Mouse (Mus musculus): Measurements from ENCODE around the gene Olfr512. TPM values are rescaled to one million over a fixed set of nuclear protein-coding genes. Genes with fewer than 3 reads are reported as not detected.

The Olfr512 gene
- polyA plus RNA-seq (2016; fragmentation: Nextera tagmentation; extraction: Ambion mirVana) = not detected in 2 replicates

GRCm38 (mm10) chr7:108713020-108713419 is at the start of gene Olfr512:
Gene Olfr512, plus strand, starts transcription at chr7:108713320.
- Histone ChIP-seq H3K9me3 (no peaks in the 10 kb centered on the region), H3K27ac (no peak within 1 kb of the TSS), H3K4me2 (no peak within 1 kb of the TSS), H3K9ac (no peak within 1 kb of the TSS), H3K4me1 (no peaks in the 10 kb centered on the region), H3K27me3 (no peaks in the 10 kb centered on the region), H3K36me3 (replicated peaks) (no peaks in the 10 kb centered on the region), H3K4me3 (replicated peaks) (no peak within 1 kb of the TSS)
- ATAC-seq (ENCODE audit: low FRiP score) = no peak

- H3K27ac ChIP-seq = no peak within 1 kb of the TSS
- no peaks in the 10 kb centered on the region for H3K27me3 ChIP-seq
- no peaks in the 10 kb centered on the region for H3K36me3 ChIP-seq (replicated peaks)
- H3K4me3 ChIP-seq (replicated peaks) = no peak within 1 kb of the TSS
- no peak within 1 kb of the TSS for H3K4me2 ChIP-seq
- no peaks in the 10 kb centered on the region for H3K9me3 ChIP-seq
- H3K9ac ChIP-seq = no peak within 1 kb of the TSS
- 90% methylated on average over 1 of the region's 1 CpGs for WGBS
- ATAC-seq (ENCODE audit: low FRiP score) = no peak
- no peaks in the 10 kb centered on the region for H3K4me1 ChIP-seq
Measured at GRCm38 (mm10) chr7:108666118-108666517, 47.0 kb upstream of the Olfr512 start, which contains the start of gene Olfr510. Gene Olfr510, plus strand, starts transcription at chr7:108666418.

GRCm38 (mm10) chr7:108671058-108671457 is 42.1 kb upstream of the Olfr512 start:
- WGBS = 79% methylated on average over 1 of the region's 1 CpGs
- H3K36me3 ChIP-seq (replicated peaks) = no peaks in the 10 kb centered on the region
- no peak overlapping the region for H3K27ac ChIP-seq
- no peaks in the 10 kb centered on the region for H3K4me1 ChIP-seq
- no peaks in the 10 kb centered on the region for H3K27me3 ChIP-seq
- no peak overlapping the region for H3K4me3 ChIP-seq (replicated peaks)
- no peak for ATAC-seq (ENCODE audit: low FRiP score)
- H3K4me2 ChIP-seq = no peak overlapping the region
- H3K9ac ChIP-seq = no peak overlapping the region
- H3K9me3 ChIP-seq = no peaks in the 10 kb centered on the region

GRCm38 (mm10) chr7:108678886-108679285 is 34.2 kb upstream of the Olfr512 start:
- H3K4me2 ChIP-seq = no peak overlapping the region
- no peaks in the 10 kb centered on the region for H3K4me1 ChIP-seq
- no peaks in the 10 kb centered on the region for H3K27me3 ChIP-seq
- WGBS = 86% methylated on average over 4 of the region's 4 CpGs
- H3K9me3 ChIP-seq = no peaks in the 10 kb centered on the region
- ATAC-seq (ENCODE audit: low FRiP score) = no peak
- no peaks in the 10 kb centered on the region for H3K36me3 ChIP-seq (replicated peaks)
- H3K4me3 ChIP-seq (replicated peaks) = no peak overlapping the region
- H3K27ac ChIP-seq = no peak overlapping the region
- no peak overlapping the region for H3K9ac ChIP-seq

GRCm38 (mm10) chr7:108750673-108751072 is 37.6 kb downstream of the Olfr512 start, which contains the start of gene Olfr513:
Gene Olfr513, plus strand, starts transcription at chr7:108750973.
- no peaks in the 10 kb centered on the region for H3K36me3 ChIP-seq (replicated peaks)
- H3K9ac ChIP-seq = no peak within 1 kb of the TSS
- H3K4me1 ChIP-seq = no peaks in the 10 kb centered on the region
- 84% methylated on average over 1 of the region's 1 CpGs for WGBS
- no peaks in the 10 kb centered on the region for H3K27me3 ChIP-seq
- H3K9me3 ChIP-seq = no peaks in the 10 kb centered on the region
- H3K4me2 ChIP-seq = no peak within 1 kb of the TSS
- no peak within 1 kb of the TSS for H3K4me3 ChIP-seq (replicated peaks)
- no peak within 1 kb of the TSS for H3K27ac ChIP-seq
- ATAC-seq (ENCODE audit: low FRiP score) = no peak

- H3K4me3 ChIP-seq (replicated peaks) = no peak overlapping the region
- no peak for ATAC-seq (ENCODE audit: low FRiP score)
- no peak overlapping the region for H3K9ac ChIP-seq
- H3K4me2 ChIP-seq = no peak overlapping the region
- H3K9me3 ChIP-seq = no peaks in the 10 kb centered on the region
- WGBS = 26% methylated on average over 3 of the region's 3 CpGs
- H3K4me1 ChIP-seq = no peaks in the 10 kb centered on the region
- no peaks in the 10 kb centered on the region for H3K36me3 ChIP-seq (replicated peaks)
- no peaks in the 10 kb centered on the region for H3K27me3 ChIP-seq
- no peak overlapping the region for H3K27ac ChIP-seq
Measured at GRCm38 (mm10) chr7:108760411-108760810, 47.3 kb downstream of the Olfr512 start.

Other genes with a start within 250 kb of the Olfr512 start
- not detected in 2 replicates for gene Olfr498, start 248.0 kb upstream of the Olfr512 start, polyA plus RNA-seq (2016; fragmentation: Nextera tagmentation; extraction: Ambion mirVana)
- gene Olfr502, start 188.3 kb upstream of the Olfr512 start, polyA plus RNA-seq (2016; fragmentation: Nextera tagmentation; extraction: Ambion mirVana) = not detected in 2 replicates
- gene Olfr503, start 168.8 kb upstream of the Olfr512 start, polyA plus RNA-seq (2016; fragmentation: Nextera tagmentation; extraction: Ambion mirVana) = not detected in 2 replicates
- not detected in 2 replicates for gene Olfr504, start 147.5 kb upstream of the Olfr512 start, polyA plus RNA-seq (2016; fragmentation: Nextera tagmentation; extraction: Ambion mirVana)
- gene Olfr506, start 102.5 kb upstream of the Olfr512 start, polyA plus RNA-seq (2016; fragmentation: Nextera tagmentation; extraction: Ambion mirVana) = not detected in 2 replicates
- gene Olfr507, start 91.5 kb upstream of the Olfr512 start, polyA plus RNA-seq (2016; fragmentation: Nextera tagmentation; extraction: Ambion mirVana) = not detected in 2 replicates
- gene Olfr508, start 83.3 kb upstream of the Olfr512 start, polyA plus RNA-seq (2016; fragmentation: Nextera tagmentation; extraction: Ambion mirVana) = not detected in 2 replicates
- not detected in 2 replicates for gene Olfr509, start 61.4 kb upstream of the Olfr512 start, polyA plus RNA-seq (2016; fragmentation: Nextera tagmentation; extraction: Ambion mirVana)
- gene Olfr510, start 46.9 kb upstream of the Olfr512 start, polyA plus RNA-seq (2016; fragmentation: Nextera tagmentation; extraction: Ambion mirVana) = not detected in 2 replicates
- not detected in 2 replicates for gene Olfr513, start 37.7 kb downstream of the Olfr512 start, polyA plus RNA-seq (2016; fragmentation: Nextera tagmentation; extraction: Ambion mirVana)
- not detected in 2 replicates for gene Olfr514, start 112.7 kb downstream of the Olfr512 start, polyA plus RNA-seq (2016; fragmentation: Nextera tagmentation; extraction: Ambion mirVana)
- gene Olfr516, start 137.2 kb downstream of the Olfr512 start, polyA plus RNA-seq (2016; fragmentation: Nextera tagmentation; extraction: Ambion mirVana) = not detected in 2 replicates
- not detected in 2 replicates for gene Olfr517, start 159.1 kb downstream of the Olfr512 start, polyA plus RNA-seq (2016; fragmentation: Nextera tagmentation; extraction: Ambion mirVana)
- gene Olfr518, start 171.7 kb downstream of the Olfr512 start, polyA plus RNA-seq (2016; fragmentation: Nextera tagmentation; extraction: Ambion mirVana) = not detected in 2 replicates
- not detected in 2 replicates for gene Olfr519, start 181.1 kb downstream of the Olfr512 start, polyA plus RNA-seq (2016; fragmentation: Nextera tagmentation; extraction: Ambion mirVana)
- not detected in 2 replicates for gene Nlrp10, start 216.9 kb downstream of the Olfr512 start, polyA plus RNA-seq (2016; fragmentation: Nextera tagmentation; extraction: Ambion mirVana)
- gene Eif3f, start 221.1 kb downstream of the Olfr512 start, polyA plus RNA-seq (2016; fragmentation: Nextera tagmentation; extraction: Ambion mirVana) = 78.1 and 79.0 TPM in 2 replicates
- gene Tub, start 237.0 kb downstream of the Olfr512 start, polyA plus RNA-seq (2016; fragmentation: Nextera tagmentation; extraction: Ambion mirVana) = 31.2 and 36.9 TPM in 2 replicates

Measured in forebrain, embryonic 12.5 days (tissue).